Mouse (Mus musculus): ENCODE results near the gene Faim2.

Gene Faim2

DNA sequence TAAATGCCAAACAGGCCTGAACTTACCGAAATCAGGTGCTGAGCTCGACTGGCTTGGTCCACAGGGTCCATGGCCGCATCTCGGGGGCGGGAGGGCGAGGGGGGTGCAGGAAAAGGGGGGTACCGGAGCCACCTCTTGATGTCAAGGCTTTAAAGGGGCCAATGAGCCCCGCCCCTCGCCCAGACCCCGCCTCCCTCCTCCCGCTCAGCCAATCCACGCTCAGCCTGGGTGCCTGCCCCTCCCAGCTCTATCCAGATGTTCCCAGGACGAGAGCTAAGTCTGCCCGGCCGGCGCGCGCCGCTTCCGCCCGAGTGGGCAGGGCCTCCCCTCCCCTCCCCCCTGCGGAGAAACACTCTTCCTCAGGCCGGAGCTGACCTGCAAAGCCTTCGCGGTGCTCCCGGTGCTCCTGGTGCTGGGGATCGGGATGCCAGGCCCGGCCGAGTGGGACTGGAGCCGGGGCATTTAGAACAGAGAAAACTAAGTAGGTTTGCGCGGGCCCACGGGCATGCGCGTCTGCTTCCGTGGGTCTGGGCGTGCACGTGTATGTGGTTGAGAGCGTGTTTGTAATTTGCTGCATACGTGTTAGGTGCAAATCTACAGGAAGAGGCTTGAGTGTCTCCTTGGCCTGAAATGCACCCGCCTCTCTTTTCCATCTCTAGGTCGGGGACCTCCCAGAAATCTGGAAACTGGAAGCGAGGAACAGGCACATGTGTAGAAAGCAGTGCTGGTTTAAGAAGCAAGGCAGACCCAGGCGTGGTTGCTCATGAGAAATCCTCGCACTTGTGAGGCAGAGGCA lies 70.2 kb downstream of the Faim2 start, which contains the start of gene Nckap5l:
TSS of gene Nckap5l (minus strand) at position 143 of the 796 bp plus-strand sequence.
- peak; percentile 65 for DNase-seq (ENCODE audit: low spot score)

DNA sequence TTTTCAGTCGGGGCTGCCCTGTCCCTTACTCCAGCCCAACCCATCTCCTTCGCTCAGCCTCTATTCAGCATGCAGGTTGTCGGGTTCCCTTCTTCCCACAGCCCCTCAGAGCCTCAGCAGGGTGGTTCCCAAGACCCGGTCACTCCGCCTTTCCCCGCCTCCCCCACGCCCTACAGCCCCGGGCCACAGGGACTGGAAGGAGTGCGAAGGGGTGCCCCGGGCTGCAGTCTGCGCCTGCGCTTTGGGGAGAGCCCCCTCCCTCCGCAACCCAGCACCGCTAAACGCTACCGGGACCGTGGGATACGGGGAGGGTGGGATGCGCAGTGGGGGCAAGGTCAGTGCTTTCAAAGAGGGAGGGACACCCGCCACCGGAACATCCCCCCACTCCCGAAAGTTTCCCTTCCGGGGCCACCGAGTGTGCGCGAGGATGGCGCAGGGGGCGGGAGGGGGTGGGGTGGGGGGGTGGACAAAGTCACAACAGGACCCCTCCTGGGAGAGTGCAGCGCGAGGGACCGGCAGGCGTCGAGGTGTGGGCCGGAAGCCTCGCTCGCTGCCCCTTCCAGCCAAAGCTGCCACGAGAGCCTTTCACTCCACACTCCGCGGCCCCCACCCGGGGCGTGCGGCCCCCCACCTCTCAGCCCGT lies 70.9 kb downstream of the Faim2 start:
- DNase-seq (ENCODE audit: low spot score): no peak

DNA sequence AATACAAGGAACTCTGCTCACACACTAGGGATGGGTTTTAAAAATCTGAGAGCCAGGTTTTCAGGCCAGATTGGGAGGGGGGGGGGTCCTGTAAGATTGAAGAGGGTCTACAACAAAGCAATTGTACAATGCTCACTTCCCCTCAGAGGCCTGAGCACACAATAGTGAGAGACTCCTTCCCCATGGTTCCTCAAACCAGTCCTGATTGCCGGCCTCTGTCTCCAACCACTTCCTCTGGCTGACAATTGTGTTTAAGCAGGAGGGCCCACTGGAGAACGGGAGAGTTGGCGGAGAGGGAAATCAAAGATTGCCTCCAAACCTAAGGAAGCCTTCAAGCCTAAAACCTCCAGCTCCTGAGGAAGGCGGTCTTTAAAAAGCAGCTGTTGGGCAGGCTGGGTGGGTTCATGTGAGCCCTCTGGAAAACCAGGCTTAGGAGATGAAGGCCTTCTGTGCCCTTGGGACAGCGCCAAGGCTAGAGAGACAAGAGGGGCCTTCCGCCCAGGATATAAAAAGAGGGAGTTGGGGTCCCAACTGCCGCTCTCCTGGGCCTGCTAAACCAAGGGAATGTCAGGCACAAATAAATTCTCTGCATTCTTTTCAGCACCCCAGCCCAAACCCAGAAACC lies 71.5 kb downstream of the Faim2 start:
- DNase-seq (ENCODE audit: low spot score): no peak

GRCm38 (mm10) chr15:99455415-99455814 lies 72.5 kb downstream of the Faim2 start:
- no peak for DNase-seq (ENCODE audit: low spot score)

DNA sequence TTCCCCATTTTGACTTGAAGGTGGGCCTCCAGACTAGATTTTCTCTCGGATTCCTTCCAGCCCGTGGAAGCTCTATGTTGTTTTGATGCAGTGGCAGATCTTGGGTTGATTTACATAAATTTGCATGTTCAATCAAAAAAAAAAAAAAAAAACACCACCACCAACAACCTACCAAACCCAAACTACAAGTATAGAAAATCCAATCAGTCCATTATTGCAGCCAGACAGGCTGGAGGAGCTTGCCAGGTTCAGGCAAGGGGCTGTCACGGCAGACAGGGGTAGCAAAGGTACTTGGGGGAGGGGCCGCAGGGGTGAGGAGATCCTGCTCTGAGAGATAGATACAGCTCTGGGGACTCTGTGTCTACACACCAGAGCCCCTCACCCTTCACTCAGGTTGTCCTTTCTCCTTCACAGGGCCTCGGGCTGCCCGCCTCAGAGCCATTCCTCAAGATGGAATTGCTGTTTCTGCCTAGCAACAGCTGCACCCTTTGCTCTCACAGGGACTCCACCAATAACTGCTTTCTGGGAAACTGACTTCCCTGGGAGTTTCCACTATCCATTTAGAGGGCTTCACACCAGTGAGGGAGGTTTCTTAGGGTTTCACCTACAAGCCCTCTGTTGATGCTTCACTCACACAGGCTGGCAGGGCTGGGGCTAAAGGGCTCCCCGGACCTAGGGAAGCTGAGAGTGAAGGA lies 73.2 kb downstream of the Faim2 start:
- no peak for DNase-seq (ENCODE audit: low spot score)

- no peak for DNase-seq (ENCODE audit: low spot score)
These were observed 74.6 kb downstream of the Faim2 start for GRCm38 (mm10) chr15:99453153-99453900.

DNA sequence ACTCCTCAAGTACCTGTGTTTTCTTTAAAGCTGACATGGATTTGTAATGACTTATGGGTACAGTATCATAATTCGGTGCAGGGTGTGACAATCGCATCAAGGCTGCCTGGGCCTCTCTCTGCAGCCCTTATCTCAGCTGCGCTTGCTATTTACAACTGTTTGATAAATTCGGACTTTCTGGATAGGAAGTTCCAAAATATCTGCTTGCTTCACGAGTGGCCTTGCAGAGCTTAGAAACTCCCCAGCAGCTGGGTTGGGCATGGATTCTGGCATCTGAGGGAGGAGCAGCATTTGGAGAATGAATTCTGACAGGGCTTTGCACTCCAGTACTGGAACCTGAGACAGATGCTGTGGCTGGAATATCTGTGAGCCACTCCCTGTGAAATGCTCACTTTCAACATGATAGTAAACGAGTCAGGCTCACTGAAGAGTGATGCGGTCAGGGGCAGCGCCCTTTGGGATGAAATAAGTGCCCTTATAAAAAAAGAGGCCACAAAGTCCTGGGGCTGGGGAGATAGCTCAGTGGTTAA lies 78.1 kb downstream of the Faim2 start:
- no peak for DNase-seq (ENCODE audit: low spot score)

DNA sequence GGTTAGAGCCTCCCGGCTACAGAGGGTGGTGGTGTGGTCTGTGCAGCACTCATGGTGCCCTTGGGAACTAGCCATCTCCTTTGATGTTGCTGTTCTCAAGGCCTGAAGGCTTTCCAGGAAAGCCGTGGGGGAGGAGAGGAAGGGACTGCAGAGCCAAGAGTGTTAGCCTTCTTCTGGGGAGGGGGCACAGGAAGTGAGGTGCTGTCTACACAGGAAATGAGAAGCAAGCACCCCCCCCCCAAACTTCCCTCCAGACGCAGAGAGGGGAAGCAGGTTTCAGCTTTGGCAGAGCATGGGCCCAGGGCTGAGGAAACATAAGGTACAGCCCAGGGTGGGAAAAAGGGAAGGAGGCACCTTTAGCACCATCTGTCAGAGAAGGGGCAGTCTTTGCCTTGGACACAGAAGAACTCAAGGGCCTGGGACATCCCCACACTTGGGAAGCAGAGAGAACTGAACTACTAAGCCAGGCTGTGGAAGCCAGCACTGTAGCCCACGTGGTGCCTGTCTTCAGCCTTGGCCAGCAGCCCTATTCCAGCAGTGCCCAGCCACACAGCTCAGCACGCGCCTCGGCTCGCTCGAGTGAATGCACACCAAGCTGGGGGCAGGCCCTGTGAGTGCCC lies 78.7 kb downstream of the Faim2 start:
- DNase-seq (ENCODE audit: low spot score): no peak

Data from spleen, adult 12 weeks (tissue).